Mouse (Mus musculus) liver, postnatal 0 days (tissue): ENCODE results near the gene Ackr4.

ENCODE experiments used
- CTCF ChIP-seq: sonication (generic); IDR thresholded peaks from 2 replicates; pipeline ENCODE4 v1.5.1; 2016; ENCODE audit warnings: antibody characterized with exemption, low read depth
- EP300 ChIP-seq: IDR thresholded peaks from 2 replicates; pipeline ENCODE4 v1.6.1; 2016; ENCODE audit warnings: antibody characterized with exemption, low read depth, mild to moderate bottlenecking

- no peak for TF ChIP-seq CTCF
- TF ChIP-seq EP300 = no peak
These were observed 3.1 kb downstream of the Ackr4 start for GRCm38 (mm10) chr9:104123622-104124021.
